Mouse (Mus musculus) liver, adult (tissue): Measurements from ENCODE around the gene Cd247.

Source experiments
- GATA4 ChIP-seq: IDR thresholded peaks from 2 replicates; pipeline ENCODE4 v1.6.1; 2014; ENCODE audit warnings: mild to moderate bottlenecking, low read length; ENCODE audit not compliant: insufficient replicate concordance

Cd247 gene

DNA sequence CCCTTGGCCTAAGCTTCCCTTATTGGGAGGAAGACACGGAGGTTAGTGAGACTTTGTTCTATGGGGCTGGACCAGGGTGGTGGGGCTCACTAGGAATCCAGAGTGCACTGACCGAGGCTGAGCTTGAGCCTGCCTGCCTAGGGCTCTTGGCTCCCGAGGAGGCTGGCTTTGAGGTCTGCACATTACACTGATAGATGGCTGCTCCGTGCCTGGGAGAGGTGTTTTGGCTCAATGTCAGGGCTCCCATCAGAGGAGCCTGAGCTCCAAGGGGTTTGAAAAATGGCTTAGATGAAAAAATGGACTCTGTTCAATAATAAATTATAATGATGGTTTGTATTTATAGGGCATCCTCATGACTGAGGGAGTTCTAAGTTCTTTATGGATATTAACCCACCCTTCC, 44.8 kb downstream of the Cd247 start:
- TF ChIP-seq GATA4: no peak

- no peak for TF ChIP-seq GATA4
These were observed 45.6 kb downstream of the Cd247 start for GRCm38 (mm10) chr1:165833910-165834632.

- TF ChIP-seq GATA4: no peak
These were observed 46.1 kb downstream of the Cd247 start for GRCm38 (mm10) chr1:165834633-165834975.

- TF ChIP-seq GATA4: peak; percentile 28; the same call in 1 of the 2 replicates
These were observed 48.0 kb downstream of the Cd247 start for GRCm38 (mm10) chr1:165836461-165836860.

DNA sequence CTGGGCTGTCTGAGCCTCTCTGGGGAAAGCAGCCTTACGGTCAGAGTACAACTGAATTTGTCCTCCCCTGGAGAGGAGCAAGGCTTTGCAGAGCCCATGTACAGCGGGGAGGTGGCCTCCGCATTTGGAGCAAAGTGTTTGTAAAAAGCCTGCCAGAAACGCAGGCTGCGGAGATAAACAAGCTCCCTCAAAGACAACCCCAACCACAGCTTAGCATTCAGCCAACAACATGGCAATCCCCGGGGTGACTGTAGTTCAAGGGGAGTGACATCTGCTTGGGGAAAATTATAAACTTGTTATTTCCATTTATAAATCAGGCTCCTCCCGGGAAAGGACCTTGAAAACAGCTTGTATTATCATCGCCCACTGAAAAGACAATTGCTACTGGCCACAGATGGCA, 49.1 kb downstream of the Cd247 start:
- no peak for TF ChIP-seq GATA4

GRCm38 (mm10) chr1:165839201-165839600, 50.7 kb downstream of the Cd247 start:
- no peak for TF ChIP-seq GATA4

GRCm38 (mm10) chr1:165840548-165841230, 52.2 kb downstream of the Cd247 start:
- TF ChIP-seq GATA4: no peak

DNA sequence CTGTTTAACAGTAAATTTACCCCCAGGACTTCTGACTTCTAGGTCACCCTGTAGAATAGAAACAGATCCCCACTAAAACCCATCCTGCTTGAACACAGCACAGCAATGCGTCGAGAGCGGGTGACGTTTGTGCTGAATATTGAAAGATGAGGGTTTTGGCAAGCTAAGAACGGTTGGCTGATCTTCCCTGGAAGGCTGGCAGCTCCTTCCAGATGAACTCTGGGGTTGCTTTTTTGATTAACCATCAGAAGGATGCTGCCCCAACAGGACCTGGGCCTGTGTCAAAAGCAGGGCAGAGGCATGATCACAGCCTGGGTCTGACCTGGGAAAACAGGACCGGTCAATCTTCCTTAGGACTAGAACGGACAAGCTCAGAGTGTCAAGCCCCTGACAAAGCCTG, 53.7 kb downstream of the Cd247 start:
- no peak for TF ChIP-seq GATA4

DNA sequence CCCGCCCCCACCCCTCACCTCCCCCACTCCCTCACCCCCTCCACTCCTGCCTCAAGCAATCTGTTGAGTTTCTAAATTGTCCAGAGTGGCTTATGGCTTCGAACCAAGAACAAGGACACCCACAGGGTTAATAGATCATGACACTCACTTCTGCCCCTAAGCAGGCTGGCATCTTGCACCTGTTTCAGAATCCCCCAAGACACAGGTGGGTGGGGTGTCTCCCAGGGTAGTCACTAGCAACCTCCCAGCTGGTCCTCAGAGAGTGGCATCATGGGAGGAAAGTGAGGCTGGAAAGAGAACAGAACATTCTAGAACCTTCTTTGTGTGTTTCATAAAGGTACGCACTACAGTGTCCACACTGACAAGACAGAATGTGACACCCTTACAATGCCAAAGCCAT, 55.1 kb downstream of the Cd247 start:
- no peak for TF ChIP-seq GATA4

DNA sequence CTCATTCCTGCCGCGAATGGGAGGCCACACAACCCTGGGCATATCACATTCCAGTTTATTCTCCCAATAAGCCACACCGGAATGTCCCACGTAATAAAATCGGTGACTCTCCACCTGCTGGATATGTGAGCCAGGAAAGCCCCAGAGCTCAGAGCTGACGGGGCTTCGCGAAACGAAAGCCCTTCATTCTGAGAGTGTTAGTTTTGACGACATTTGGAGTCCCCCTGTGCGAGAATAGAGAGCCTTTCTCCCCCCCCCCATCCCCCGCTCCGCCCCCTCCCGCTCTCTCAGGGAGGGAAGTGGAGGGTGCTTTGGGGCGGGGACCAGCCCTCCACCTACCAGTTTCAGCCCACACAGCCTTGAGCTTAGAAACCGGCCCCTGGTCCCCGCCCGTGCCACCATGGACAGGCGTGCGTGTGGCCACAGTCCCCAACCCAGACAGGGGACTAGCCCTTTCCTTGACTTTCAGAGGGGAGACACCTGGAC, 56.0 kb downstream of the Cd247 start:
- TF ChIP-seq GATA4: no peak

- TF ChIP-seq GATA4: no peak
These were observed 56.5 kb downstream of the Cd247 start for GRCm38 (mm10) chr1:165844956-165845355.

DNA sequence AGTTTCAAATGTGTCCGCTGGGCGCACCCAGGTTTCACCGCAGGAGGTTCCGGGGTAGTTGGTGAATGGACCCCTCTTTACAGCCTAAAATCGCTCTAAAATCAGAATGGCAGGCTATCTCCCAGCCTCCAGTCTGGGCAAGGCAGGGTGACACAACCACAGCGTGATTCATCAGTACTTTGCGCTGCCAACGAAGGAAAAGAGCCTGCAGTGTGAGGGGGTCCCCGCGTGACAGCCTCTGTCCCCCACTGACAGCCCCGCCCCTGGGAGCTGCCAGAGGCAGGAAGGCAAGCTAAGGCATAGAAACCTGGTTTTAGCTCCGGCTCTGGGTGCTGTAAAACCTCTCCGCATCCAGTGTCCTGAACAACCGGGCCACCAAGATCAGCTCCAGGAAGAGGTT, 56.9 kb downstream of the Cd247 start:
- no peak for TF ChIP-seq GATA4

DNA sequence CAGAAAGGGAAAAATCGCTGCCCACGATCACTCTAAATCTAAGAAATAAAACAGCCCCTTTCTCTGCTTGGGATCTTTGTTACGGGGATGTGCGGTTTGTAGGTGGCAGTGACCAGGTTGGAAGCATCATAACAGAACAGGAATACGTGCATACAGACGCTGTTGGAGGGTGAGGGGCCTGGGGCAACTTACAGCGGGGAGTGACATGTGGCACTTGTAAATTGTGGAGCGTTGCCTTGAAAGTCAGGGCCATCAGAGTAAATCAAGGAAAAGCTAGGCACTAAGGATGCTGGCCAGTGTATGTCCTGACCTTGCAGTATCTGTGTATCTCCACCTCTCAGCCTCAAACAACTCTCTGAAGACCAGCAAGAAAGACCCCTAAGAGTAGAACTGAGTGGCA, 59.9 kb downstream of the Cd247 start:
- TF ChIP-seq GATA4: no peak

DNA sequence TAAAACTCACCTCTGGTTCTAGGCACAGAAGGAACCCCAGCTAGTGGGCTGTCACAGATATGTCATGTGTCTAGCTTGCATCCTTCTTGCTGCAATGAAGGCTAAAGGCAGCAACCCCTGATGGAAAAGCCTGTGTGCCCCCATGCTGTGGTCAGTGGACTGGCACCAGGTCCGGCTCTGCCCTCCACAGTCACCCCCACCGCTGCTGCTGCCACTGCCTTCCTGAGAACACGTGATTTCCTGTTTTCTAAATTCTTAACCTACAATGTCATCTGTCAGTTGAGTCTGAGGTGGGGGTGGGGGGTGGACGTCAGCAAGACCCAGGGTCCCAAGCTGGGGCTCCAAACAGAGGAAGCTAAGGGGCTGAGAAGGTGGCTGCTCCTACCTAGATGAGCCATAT, 60.4 kb downstream of the Cd247 start:
- no peak for TF ChIP-seq GATA4

DNA sequence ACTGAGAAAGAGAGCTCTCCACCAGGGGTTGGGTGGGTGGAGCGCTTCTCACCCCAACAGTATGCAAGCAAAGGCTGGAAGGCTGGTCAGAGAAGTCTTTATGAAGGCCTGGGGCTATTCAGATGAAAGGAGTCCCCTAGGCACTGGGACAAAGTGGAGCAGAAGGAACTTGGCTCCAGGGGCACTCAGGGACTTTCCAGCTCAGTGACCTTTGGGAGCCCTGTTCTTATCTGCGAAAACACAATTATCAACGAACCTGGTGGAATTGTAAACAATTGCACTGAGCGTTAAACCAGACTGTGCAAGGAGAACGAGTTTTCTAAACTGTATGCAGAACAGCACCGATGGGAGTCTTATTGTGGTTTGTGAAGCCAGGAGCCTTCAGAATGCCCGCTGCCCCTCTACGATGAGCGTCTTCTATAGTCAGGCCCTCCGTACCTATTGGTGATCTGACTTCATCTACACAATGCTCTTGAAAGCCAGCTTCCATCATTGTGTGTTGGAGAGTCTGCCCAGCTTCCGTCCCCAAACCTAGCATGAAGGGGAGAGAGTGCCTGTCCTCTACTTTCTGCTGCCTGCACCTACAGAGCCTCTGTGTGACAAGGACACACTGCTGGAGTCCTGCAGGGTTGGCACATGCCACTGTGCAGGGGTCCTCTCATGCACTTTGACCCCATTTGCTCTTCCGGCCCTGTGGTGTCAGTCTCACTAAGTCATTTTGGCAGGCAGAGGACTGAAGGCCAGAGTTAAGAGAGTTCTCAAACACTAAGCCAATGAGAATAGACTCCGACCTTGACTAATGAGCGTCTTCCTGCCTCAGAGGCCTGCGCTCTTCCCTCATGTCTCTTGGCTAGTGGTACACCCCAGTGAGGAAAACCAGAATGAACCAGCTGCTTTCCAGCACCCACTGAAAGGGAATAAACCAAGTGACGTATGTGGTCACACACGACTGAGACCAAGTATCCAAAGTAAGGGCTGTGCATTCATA, 61.3 kb downstream of the Cd247 start:
- TF ChIP-seq GATA4: peak; percentile 17; the same call in 1 of the 2 replicates
